In the genomic region with DNA sequence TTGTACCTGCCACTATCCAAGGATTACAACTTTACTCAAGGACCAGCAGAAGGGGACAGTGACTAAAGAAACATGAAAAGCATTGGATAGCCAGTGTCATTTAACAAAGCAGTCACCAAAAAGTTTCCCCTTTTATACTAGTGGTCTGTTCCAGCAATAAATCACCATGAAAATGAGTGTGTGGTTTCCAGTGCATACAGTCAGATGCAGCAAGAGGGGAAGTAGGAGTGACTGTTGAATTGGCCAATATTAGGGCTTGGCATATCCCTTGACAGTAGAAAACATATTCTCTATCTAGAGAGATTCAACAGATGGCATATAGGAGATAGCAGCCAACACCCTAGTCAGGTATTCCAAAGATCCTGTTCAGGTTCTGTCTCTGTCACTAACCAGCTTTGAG, we compare ENCODE assay signal across 21 mouse cellular contexts.
"Had no signal": no experiment of that assay in that cellular context is flagged by ENCODE, and none has a peak within 500 bp of the region (broad histone marks: within the 10 kb centered on the region; RNA-seq: fewer than 3 reads in every experiment).

No protein-coding gene starts in this region.

- ATAC-seq: liver, postnatal 0 days; lung, postnatal 0 days; midbrain, embryonic 16.5 days had no signal

- DNase-seq: liver, postnatal 0 days; lung, adult 2 months; lung, postnatal 4 days; midbrain, embryonic 14.5 days; retina, postnatal 1 day; right cerebral cortex, adult 18-20 months; right cerebral cortex, postnatal 25 days; right cerebral cortex, postnatal 4 days; spleen, adult 18-20 months; thymus, adult 18-20 months; thymus, postnatal 25 days; thymus, postnatal 4 days had no signal

- H3K27ac ChIP-seq: liver, embryonic 15.5 days; lung, embryonic 15.5 days; midbrain, embryonic 10.5 days; midbrain, embryonic 12.5 days; neural tube, embryonic 13.5 days; neural tube, embryonic 15.5 days had no signal

- H3K4me3 ChIP-seq: liver, embryonic 15.5 days; lung, embryonic 15.5 days; midbrain, embryonic 10.5 days; midbrain, embryonic 12.5 days; myocyte; neural tube, embryonic 13.5 days; neural tube, embryonic 15.5 days had no signal
